Mouse (Mus musculus): Measurements from ENCODE around the gene Gpr137. TPM values are rescaled to one million over a fixed set of nuclear protein-coding genes. Genes with fewer than 3 reads are reported as not detected.

Gene Gpr137
- polyA plus RNA-seq, 1 experiment from 2014 or later, result 10.2 TPM

DNA sequence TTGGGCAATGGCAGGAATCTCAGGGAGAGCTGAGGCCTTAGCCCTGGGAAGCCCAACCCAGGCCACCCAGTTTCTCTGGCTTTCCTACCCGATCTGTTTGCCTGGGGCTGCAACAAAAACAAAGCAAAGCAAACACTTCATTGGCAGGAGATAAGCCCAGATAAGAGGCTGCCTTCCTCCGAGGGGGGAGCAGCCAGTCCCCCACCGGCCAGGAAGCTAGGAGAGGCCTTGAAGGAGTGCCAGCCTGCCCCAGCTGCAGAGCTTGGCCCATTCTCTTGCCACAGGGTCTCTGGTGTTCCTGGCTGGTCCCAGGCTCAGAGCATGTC lies 10.4 kb upstream of the Gpr137 start:
- peak overlapping the region; percentile 89 for H3K27ac ChIP-seq (ENCODE audit: low read depth)
- peaks cover 17% of the 10 kb centered on the region for H3K36me3 ChIP-seq (replicated peaks; ENCODE audit: insufficient read depth, low read length)
- H3K4me2 ChIP-seq (ENCODE audit: low read depth, low read length), result peak overlapping the region; percentile 100
- peaks cover 21% of the 10 kb centered on the region for H3K4me1 ChIP-seq (ENCODE audit: insufficient read depth)
- H3K9ac ChIP-seq (replicated peaks), result peak overlapping the region; percentile 64
- DNase-seq (no peak), ATAC-seq (no peak)
- 14% methylated on average over 3 of the region's 3 CpGs for WGBS (ENCODE audit: insufficient replicate concordance)
- peak overlapping the region; percentile 60 for H3K4me3 ChIP-seq (ENCODE audit: low read depth, low read length)
- no peaks in the 10 kb centered on the region for H3K27me3 ChIP-seq (ENCODE audit: insufficient read depth, low read length)
- TF ChIP-seq EP300 (IDR thresholded peaks at IDR 0.05; ENCODE audit: low read depth) (no peak), CTCF (IDR thresholded peaks at IDR 0.05; ENCODE audit: low read depth) (no peak)
- no peaks in the 10 kb centered on the region for H3K9me3 ChIP-seq (ENCODE audit: low read length)

DNA sequence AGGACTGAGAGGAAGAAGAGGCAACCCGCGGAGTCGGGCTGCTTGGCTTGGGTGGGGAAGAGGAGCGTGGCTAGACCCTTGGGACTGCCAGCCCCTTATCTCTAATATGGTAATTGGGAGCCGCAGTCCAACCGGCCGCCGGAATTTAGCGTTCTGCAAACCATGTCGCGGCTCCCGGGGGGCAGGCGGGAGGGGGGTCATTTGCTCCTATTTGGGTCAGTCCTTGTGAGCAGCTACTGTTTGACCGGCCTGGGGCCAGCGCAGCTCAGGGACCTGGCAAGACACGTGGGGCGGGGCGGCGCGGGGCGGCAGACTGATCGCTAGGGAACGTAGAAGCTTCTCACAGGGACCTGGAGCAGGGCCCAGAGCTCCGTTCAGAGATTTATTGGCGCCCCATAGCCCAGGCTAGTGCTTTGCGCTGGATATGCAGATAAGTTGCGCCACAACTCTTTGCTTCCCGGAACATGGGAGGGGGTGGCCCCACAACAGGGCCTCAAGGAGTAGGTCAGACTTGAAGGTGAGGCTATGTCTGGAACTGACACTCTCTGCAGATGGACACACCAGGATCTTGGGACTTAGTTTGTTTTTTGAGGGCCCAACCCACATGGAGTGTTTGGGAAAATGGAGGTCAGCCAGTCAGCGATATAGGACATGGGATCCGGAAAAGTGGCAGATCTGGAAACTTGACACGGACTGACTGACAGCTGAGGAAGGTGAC lies 9.9 kb upstream of the Gpr137 start:
- Histone ChIP-seq H3K4me2 (ENCODE audit: low read depth, low read length) (peak overlapping the region; percentile 100), H3K9ac (replicated peaks) (peak overlapping the region; percentile 64), H3K27ac (ENCODE audit: low read depth) (peak overlapping the region; percentile 89), H3K4me1 (ENCODE audit: insufficient read depth) (peaks cover 21% of the 10 kb centered on the region), H3K4me3 (ENCODE audit: low read depth, low read length) (peak overlapping the region; percentile 60), H3K27me3 (ENCODE audit: insufficient read depth, low read length) (no peaks in the 10 kb centered on the region), H3K9me3 (ENCODE audit: low read length) (no peaks in the 10 kb centered on the region), H3K36me3 (replicated peaks; ENCODE audit: insufficient read depth, low read length) (peaks cover 12% of the 10 kb centered on the region)
- ATAC-seq, result peak; percentile 43
- WGBS (ENCODE audit: insufficient replicate concordance), result 3% methylated on average over 31 of the region's 31 CpGs
- DNase-seq, result peak; percentile 78
- 0 out of 2 replicates have a peak, but pooled peaks have one; percentile 7 for TF ChIP-seq EP300 (IDR thresholded peaks at IDR 0.05; ENCODE audit: low read depth)
- TF ChIP-seq CTCF (IDR thresholded peaks at IDR 0.05; ENCODE audit: low read depth), result no peak

DNA sequence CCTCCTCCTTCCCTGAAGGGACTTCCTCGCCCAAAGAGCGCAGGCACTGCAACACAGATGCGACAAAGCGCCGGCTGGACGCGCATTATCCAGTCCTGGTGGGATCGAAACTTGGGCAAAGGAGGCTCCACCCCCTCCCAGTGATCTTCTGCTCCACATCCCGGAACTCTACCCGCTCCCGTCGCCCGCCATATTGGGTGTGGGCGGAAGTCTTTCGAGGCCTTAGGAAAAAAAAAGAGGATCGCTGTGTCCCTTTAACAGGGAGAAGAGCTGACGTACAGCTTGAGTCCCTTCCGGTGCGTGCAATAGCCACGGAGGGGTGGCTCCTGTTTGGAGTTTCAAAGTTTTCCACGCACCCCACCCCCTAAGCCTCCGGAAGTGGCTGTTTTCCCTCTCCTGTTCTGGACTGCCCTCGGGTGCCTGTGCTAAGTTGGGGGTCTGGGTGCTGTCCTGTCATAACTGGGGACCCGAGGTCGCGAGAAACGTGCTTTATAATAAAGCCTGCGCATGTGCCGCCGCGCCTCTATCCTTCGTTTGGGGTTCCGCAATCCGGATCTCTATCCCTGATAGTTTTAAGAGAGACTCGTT lies 9.2 kb upstream of the Gpr137 start:
- WGBS (ENCODE audit: insufficient replicate concordance), result 0% methylated on average over 35 of the region's 35 CpGs
- Histone ChIP-seq H3K27me3 (ENCODE audit: insufficient read depth, low read length) (no peaks in the 10 kb centered on the region), H3K9ac (replicated peaks) (peak overlapping the region; percentile 64), H3K9me3 (ENCODE audit: low read length) (no peaks in the 10 kb centered on the region), H3K36me3 (replicated peaks; ENCODE audit: insufficient read depth, low read length) (peaks cover 11% of the 10 kb centered on the region), H3K4me1 (ENCODE audit: insufficient read depth) (peaks cover 24% of the 10 kb centered on the region), H3K4me2 (ENCODE audit: low read depth, low read length) (peak overlapping the region; percentile 100), H3K4me3 (ENCODE audit: low read depth, low read length) (peak overlapping the region; percentile 60), H3K27ac (ENCODE audit: low read depth) (peak overlapping the region; percentile 89)
- TF ChIP-seq EP300 (IDR thresholded peaks at IDR 0.05; ENCODE audit: low read depth) (peak; percentile 62), CTCF (IDR thresholded peaks at IDR 0.05; ENCODE audit: low read depth) (no peak)
- ATAC-seq, result peak; percentile 85
- DNase-seq, result peak; percentile 89

DNA sequence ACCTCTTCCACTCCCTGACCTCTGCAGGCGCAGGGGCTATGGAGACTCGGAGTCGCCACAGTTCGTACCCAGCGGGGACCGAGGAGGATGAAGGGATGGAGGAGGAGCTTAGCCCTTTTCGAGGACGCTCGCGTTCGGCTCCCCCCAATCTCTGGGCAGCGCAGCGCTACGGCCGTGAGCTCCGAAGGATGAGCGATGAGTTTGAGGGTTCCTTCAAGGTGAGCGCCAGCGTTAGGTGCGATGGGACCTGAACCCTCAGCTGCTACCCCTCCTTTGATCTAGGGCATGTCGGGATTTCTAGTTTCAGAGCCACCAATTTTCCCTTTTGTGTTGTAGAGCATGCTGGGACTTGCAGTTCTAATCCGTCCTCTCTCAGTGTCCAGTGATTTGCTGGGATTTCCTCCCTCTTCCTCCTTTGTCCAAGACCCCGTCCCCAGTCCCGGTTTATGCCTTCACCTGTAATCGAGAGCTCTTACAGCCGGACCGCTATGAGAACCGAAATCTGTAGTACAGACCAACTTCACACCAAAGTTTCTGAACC lies 8.4 kb upstream of the Gpr137 start:
- H3K27me3 ChIP-seq (ENCODE audit: insufficient read depth, low read length), result no peaks in the 10 kb centered on the region
- no peaks in the 10 kb centered on the region for H3K9me3 ChIP-seq (ENCODE audit: low read length)
- peak overlapping the region; percentile 89 for H3K27ac ChIP-seq (ENCODE audit: low read depth)
- peak overlapping the region; percentile 100 for H3K4me2 ChIP-seq (ENCODE audit: low read depth, low read length)
- no peak for TF ChIP-seq CTCF (IDR thresholded peaks at IDR 0.05; ENCODE audit: low read depth)
- TF ChIP-seq EP300 (IDR thresholded peaks at IDR 0.05; ENCODE audit: low read depth), result no peak
- peak; percentile 47 for DNase-seq
- H3K9ac ChIP-seq (replicated peaks), result peak overlapping the region; percentile 64
- peaks cover 11% of the 10 kb centered on the region for H3K36me3 ChIP-seq (replicated peaks; ENCODE audit: insufficient read depth, low read length)
- peak; percentile 11; the same call in 1 of the 2 replicates for ATAC-seq
- under 1% methylated on average over 28 of the region's 28 CpGs for WGBS (ENCODE audit: insufficient replicate concordance)
- H3K4me3 ChIP-seq (ENCODE audit: low read depth, low read length), result peak overlapping the region; percentile 60
- peaks cover 24% of the 10 kb centered on the region for H3K4me1 ChIP-seq (ENCODE audit: insufficient read depth)

DNA sequence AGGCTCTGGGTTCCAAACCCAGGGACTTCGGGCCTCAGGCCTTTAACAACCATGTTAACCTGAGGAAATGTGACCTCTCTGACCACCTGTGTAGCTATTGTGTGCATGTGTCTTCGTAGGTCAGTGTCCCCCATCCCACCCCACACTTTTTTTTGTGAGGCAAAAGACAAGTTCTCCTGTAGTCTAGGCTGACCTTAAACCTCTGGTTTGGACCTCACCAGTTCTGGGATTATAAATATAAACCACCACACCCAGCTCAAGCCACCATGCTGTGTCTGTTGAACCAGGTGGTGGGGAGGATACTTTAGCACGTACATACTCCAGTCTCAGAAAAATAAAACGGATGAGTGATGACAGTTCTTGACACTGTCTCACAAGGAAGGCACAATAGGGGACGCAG lies 7.7 kb upstream of the Gpr137 start:
- peaks cover 8% of the 10 kb centered on the region for H3K36me3 ChIP-seq (replicated peaks; ENCODE audit: insufficient read depth, low read length)
- WGBS (ENCODE audit: insufficient replicate concordance), result 60% methylated on average over 5 of the region's 5 CpGs
- H3K4me2 ChIP-seq (ENCODE audit: low read depth, low read length), result peak overlapping the region; percentile 100
- H3K27me3 ChIP-seq (ENCODE audit: insufficient read depth, low read length), result no peaks in the 10 kb centered on the region
- no peak for ATAC-seq
- H3K4me3 ChIP-seq (ENCODE audit: low read depth, low read length), result peak overlapping the region; percentile 60; the same call in 1 of the 2 replicates
- 0 out of 2 replicates have a peak overlapping the region, but pooled peaks have one; percentile 89 for H3K27ac ChIP-seq (ENCODE audit: low read depth)
- no peak overlapping the region; the same call in 1 of the 2 replicates for H3K9ac ChIP-seq (replicated peaks)
- TF ChIP-seq CTCF (IDR thresholded peaks at IDR 0.05; ENCODE audit: low read depth) (no peak), EP300 (IDR thresholded peaks at IDR 0.05; ENCODE audit: low read depth) (no peak)
- DNase-seq, result no peak
- H3K9me3 ChIP-seq (ENCODE audit: low read length), result no peaks in the 10 kb centered on the region
- H3K4me1 ChIP-seq (ENCODE audit: insufficient read depth), result peaks cover 24% of the 10 kb centered on the region

DNA sequence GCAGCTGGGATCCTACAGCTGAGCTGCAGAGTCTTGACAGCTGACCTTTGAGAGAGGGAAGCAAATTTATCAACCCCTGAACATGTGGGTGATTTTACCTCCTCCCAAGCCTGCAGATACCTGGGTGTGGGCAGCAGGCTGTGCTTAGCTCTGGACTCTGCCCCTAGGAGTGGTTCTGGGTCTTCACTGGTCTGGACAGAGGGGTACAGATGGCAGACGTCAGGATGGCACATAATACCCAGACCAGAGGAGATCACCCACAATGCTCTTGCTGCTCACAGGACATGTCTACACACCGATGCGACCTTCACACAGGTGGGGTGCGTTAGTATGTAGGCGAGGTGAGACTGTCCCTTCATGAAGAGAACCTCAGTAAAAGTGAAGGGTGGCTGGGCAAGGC lies 7.3 kb upstream of the Gpr137 start:
- H3K9me3 ChIP-seq (ENCODE audit: low read length), result no peaks in the 10 kb centered on the region
- no peak for DNase-seq
- no peak overlapping the region for H3K27ac ChIP-seq (ENCODE audit: low read depth)
- peaks cover 24% of the 10 kb centered on the region for H3K4me1 ChIP-seq (ENCODE audit: insufficient read depth)
- no peaks in the 10 kb centered on the region for H3K27me3 ChIP-seq (ENCODE audit: insufficient read depth, low read length)
- ATAC-seq, result no peak
- TF ChIP-seq CTCF (IDR thresholded peaks at IDR 0.05; ENCODE audit: low read depth) (no peak), EP300 (IDR thresholded peaks at IDR 0.05; ENCODE audit: low read depth) (no peak)
- H3K36me3 ChIP-seq (replicated peaks; ENCODE audit: insufficient read depth, low read length), result peaks cover 4% of the 10 kb centered on the region
- WGBS (ENCODE audit: insufficient replicate concordance), result 90% methylated on average over 5 of the region's 5 CpGs
- H3K9ac ChIP-seq (replicated peaks), result no peak overlapping the region
- no peak overlapping the region for H3K4me3 ChIP-seq (ENCODE audit: low read depth, low read length)
- no peak overlapping the region for H3K4me2 ChIP-seq (ENCODE audit: low read depth, low read length)
